Mouse (Mus musculus): ENCODE results near the gene Vmn2r5. TPM values are rescaled to one million over a fixed set of nuclear protein-coding genes. Genes with fewer than 3 reads are reported as not detected.
"Not testable (repeated sequence)": the region's sequence is repeated elsewhere in the genome, so short reads cannot be mapped to it uniquely, and the experiment has no call there.

Gene Vmn2r5
- not detected in 2 replicates for polyA plus RNA-seq (2015; fragmentation: Nextera tagmentation; extraction: Ambion mirVana)

- not testable (repeated sequence) for H3K4me3 ChIP-seq (replicated peaks); H3K4me1 ChIP-seq (replicated peaks); H3K27me3 ChIP-seq; H3K36me3 ChIP-seq; DNase-seq; H3K4me2 ChIP-seq; H3K9me3 ChIP-seq (replicated peaks); H3K9ac ChIP-seq; H3K27ac ChIP-seq; ATAC-seq (ENCODE audit: low read depth)
- WGBS (ENCODE audit: insufficient replicate concordance), result 33% methylated on average over 1 of the region's 2 CpGs
These were observed at the start of gene Vmn2r5 for GRCm38 (mm10) chr3:64509742-64510141. TSS of gene Vmn2r5 (minus strand) at chr3:64509842.

DNA sequence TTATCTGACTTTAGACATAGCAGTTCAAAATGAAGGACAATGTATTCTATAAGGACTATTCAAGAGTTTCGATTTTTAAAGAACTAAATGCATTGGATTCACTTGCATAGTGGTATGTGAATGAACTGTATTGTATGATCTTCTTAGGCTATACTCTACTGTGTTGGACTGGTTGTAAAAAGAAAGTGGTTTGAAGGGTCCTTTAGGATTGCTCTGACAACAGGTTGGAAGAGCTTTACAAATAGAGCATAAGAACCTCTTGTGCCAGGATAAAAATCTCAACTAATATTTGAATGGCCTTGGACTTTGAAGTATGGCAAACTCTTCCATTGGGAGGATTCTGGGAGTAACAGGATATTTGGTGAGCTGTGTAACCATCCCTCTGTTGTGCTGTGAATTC, 13.9 kb upstream of the Vmn2r5 start:
- H3K27me3 ChIP-seq; H3K9me3 ChIP-seq (replicated peaks); H3K4me1 ChIP-seq (replicated peaks); H3K4me3 ChIP-seq (replicated peaks); H3K4me2 ChIP-seq; DNase-seq; H3K36me3 ChIP-seq; ATAC-seq (ENCODE audit: low read depth); H3K27ac ChIP-seq; H3K9ac ChIP-seq: not testable (repeated sequence)
- WGBS (ENCODE audit: insufficient replicate concordance), result 48% methylated on average over 1 of the region's 1 CpGs

Other genes starting within 250 kb of the Vmn2r5 start
- not detected in 2 replicates for gene Vmn2r3, start 220.1 kb downstream of the Vmn2r5 start, polyA plus RNA-seq (2015; fragmentation: Nextera tagmentation; extraction: Ambion mirVana)
- gene Vmn2r4, start 94.5 kb downstream of the Vmn2r5 start, polyA plus RNA-seq (2015; fragmentation: Nextera tagmentation; extraction: Ambion mirVana), result not detected in 2 replicates
- not detected in 2 replicates for gene Vmn2r6, start 56.0 kb upstream of the Vmn2r5 start, polyA plus RNA-seq (2015; fragmentation: Nextera tagmentation; extraction: Ambion mirVana)

Data from liver, embryonic 13.5 days (tissue).